Comparison of ENCODE assay signal across 20 mouse cellular contexts in genomic region chr19:26643936-26644335, GRCm38 (mm10). TPM values are rescaled to one million over a fixed set of nuclear protein-coding genes. Genes with fewer than 3 reads are reported as not detected.
DNase-seq lines count a peak whose midpoint lies in the region; ATAC-seq and TF ChIP-seq lines count a peak whose summit lies in the region.
"Had no signal": no experiment of that assay in that cellular context is flagged by ENCODE, and none has a peak within 500 bp of the region (broad histone marks: within the 10 kb centered on the region; RNA-seq: fewer than 3 reads in every experiment).

No protein-coding gene starts in this region.

- H3K27ac ChIP-seq in midbrain, embryonic 11.5 days (ENCODE audit: low read depth, low read length): no peak overlapping the region
- no peak overlapping the region for H3K27ac ChIP-seq in midbrain, embryonic 14.5 days (replicated peaks; ENCODE audit: low read depth, low read length)
- peak overlapping the region; percentile 83 for H3K27ac ChIP-seq in CH12.LX (ENCODE audit: insufficient read depth, low read depth)
- H3K27ac ChIP-seq: embryonic facial prominence, embryonic 13.5 days; forebrain, embryonic 12.5 days; heart, embryonic 15.5 days; hindbrain, embryonic 13.5 days; hindbrain, postnatal 0 days had no signal

- no peaks in the 10 kb centered on the region for H3K79me2 ChIP-seq in CH12.LX (replicated peaks; ENCODE audit: control insufficient read depth, extremely low read depth, insufficient read depth, poor library complexity, severe bottlenecking)

- no peaks in the 10 kb centered on the region for H3K27me3 ChIP-seq in midbrain, embryonic 11.5 days (ENCODE audit: control insufficient read depth, insufficient read depth, low read length)
- no peaks in the 10 kb centered on the region for H3K27me3 ChIP-seq in midbrain, embryonic 14.5 days (ENCODE audit: control insufficient read depth, insufficient read depth, low read length)
- no peaks in the 10 kb centered on the region for H3K27me3 ChIP-seq in CH12.LX (replicated peaks)
- H3K27me3 ChIP-seq: embryonic facial prominence, embryonic 13.5 days; forebrain, embryonic 12.5 days; heart, embryonic 15.5 days; hindbrain, embryonic 13.5 days had no signal

- dilution Hi-C loops in CH12.LX (cut with MboI; ENCODE audit: extremely low pct_ligation_motif_present, extremely low pct_unique_long_range_greater_than_20kb, low sequenced_read_pairs): no loop called here

- peak; percentile 70 for DNase-seq in midbrain, embryonic 11.5 days (ENCODE audit: low spot score, missing footprints)
- DNase-seq in midbrain, embryonic 14.5 days: no peak
- DNase-seq in CH12.LX (ENCODE audit: extremely low read depth): peak; percentile 51
- DNase-seq in right cerebral cortex, postnatal 36 days (ENCODE audit: low spot score in 2 of 2): no peak
- no peak for DNase-seq in Muller cell, postnatal 12 days (ENCODE audit: inconsistent ontology term)
- DNase-seq: adrenal gland, adult 8-10 months; adrenal gland, postnatal 36 days; cerebellum, adult 8-10 months; cerebellum, postnatal 25 days; gastrocnemius, postnatal 25 days; heart, adult 18-20 months; heart, postnatal 14 days had no signal

- no peaks in the 10 kb centered on the region for H3K36me3 ChIP-seq in midbrain, embryonic 11.5 days (ENCODE audit: control insufficient read depth, insufficient read depth, low read length)
- peaks cover 10% of the 10 kb centered on the region; the same call in 1 of the 2 replicates for H3K36me3 ChIP-seq in midbrain, embryonic 14.5 days (ENCODE audit: control insufficient read depth, insufficient read depth, low read length)
- peaks cover 11 to 49% of the 10 kb centered on the region in 2 experiments for H3K36me3 ChIP-seq in CH12.LX (replicated peaks in 1 of 2; ENCODE audit: control insufficient read depth in 1 of 2, insufficient read depth in 1 of 2, low read length in 1 of 2)
- H3K36me3 ChIP-seq: forebrain, embryonic 12.5 days had no signal

- in situ Hi-C loops in CH12.LX (cut with MboI; ENCODE audit: low pct_ligation_motif_present, low pct_unique_long_range_greater_than_20kb, low sequenced_read_pairs): no loop called here

- H3K9me3 ChIP-seq in midbrain, embryonic 11.5 days (ENCODE audit: control insufficient read depth, low read length): no peaks in the 10 kb centered on the region
- H3K9me3 ChIP-seq in midbrain, embryonic 14.5 days (ENCODE audit: control insufficient read depth, low read length): no peaks in the 10 kb centered on the region
- H3K9me3 ChIP-seq in CH12.LX (replicated peaks; ENCODE audit: low read length): no peaks in the 10 kb centered on the region
- H3K9me3 ChIP-seq: embryonic facial prominence, embryonic 13.5 days; forebrain, embryonic 12.5 days; heart, embryonic 15.5 days; hindbrain, embryonic 13.5 days had no signal

- TF ChIP-seq RAD21 in CH12.LX (IDR thresholded peaks at IDR 0.05; ENCODE audit: low read depth, low read length): no peak

- 72% methylated on average over 4 of the region's 4 CpGs for WGBS in midbrain, embryonic 11.5 days
- 78% methylated on average over 4 of the region's 4 CpGs for WGBS in midbrain, embryonic 14.5 days

- TF ChIP-seq POLR2A in CH12.LX (IDR thresholded peaks at IDR 0.05; ENCODE audit: low read depth, low read length): no peak

- ATAC-seq in midbrain, embryonic 11.5 days (ENCODE audit: low FRiP score): no peak
- no peak for ATAC-seq in midbrain, embryonic 14.5 days (ENCODE audit: low FRiP score, low TSS enrichment)
- ATAC-seq in megakaryocyte, adult 5-6 weeks (ENCODE audit: poor library complexity, severe bottlenecking): peak; percentile 63
- ATAC-seq: forebrain, embryonic 16.5 days; hindbrain, postnatal 0 days had no signal

- TF ChIP-seq CTCF in CH12.LX (conservative IDR thresholded peaks at IDR 0.05 in 1 of 2, IDR thresholded peaks at IDR 0.05 in 1 of 2; ENCODE audit: low read depth in 2 of 2, low read length in 2 of 2): no peak

- peaks cover 6% of the 10 kb centered on the region; the same call in 1 of the 2 replicates for H3K4me1 ChIP-seq in midbrain, embryonic 11.5 days (ENCODE audit: control insufficient read depth, insufficient read depth, low read length)
- no peaks in the 10 kb centered on the region for H3K4me1 ChIP-seq in midbrain, embryonic 14.5 days (ENCODE audit: control insufficient read depth, insufficient read depth, low read length)
- peaks cover 29 to 78% of the 10 kb centered on the region in 2 experiments for H3K4me1 ChIP-seq in CH12.LX (ENCODE audit: control insufficient read depth in 1 of 2, insufficient read depth in 2 of 2)
- H3K4me1 ChIP-seq: embryonic facial prominence, embryonic 13.5 days; hindbrain, embryonic 13.5 days had no signal

- H3K4me3 ChIP-seq in midbrain, embryonic 11.5 days (ENCODE audit: low read depth, low read length): no peak overlapping the region
- H3K4me3 ChIP-seq in midbrain, embryonic 14.5 days (replicated peaks; ENCODE audit: low read depth, low read length): no peak overlapping the region
- H3K4me3 ChIP-seq in CH12.LX (replicated peaks in 1 of 3; ENCODE audit: low read depth in 2 of 3, low read length in 2 of 3, poor library complexity in 1 of 3): peak overlapping the region in 1 of 3 experiments; percentile 44
- H3K4me3 ChIP-seq: embryonic facial prominence, embryonic 13.5 days; forebrain, embryonic 12.5 days; heart, embryonic 15.5 days; hindbrain, embryonic 13.5 days had no signal

- peak; percentile 81 for TF ChIP-seq EP300 in CH12.LX (IDR thresholded peaks at IDR 0.05; ENCODE audit: low read length)

- H3K9ac ChIP-seq in midbrain, embryonic 11.5 days (ENCODE audit: low read length): no peak overlapping the region
- no peak overlapping the region for H3K9ac ChIP-seq in midbrain, embryonic 14.5 days (replicated peaks; ENCODE audit: low read length)
- H3K9ac ChIP-seq in CH12.LX (ENCODE audit: insufficient read depth, low read depth): no peak overlapping the region
- H3K9ac ChIP-seq: embryonic facial prominence, embryonic 13.5 days; forebrain, embryonic 12.5 days; heart, embryonic 15.5 days; hindbrain, embryonic 13.5 days had no signal

- no peak overlapping the region for H3K4me2 ChIP-seq in midbrain, embryonic 11.5 days
- no peak overlapping the region for H3K4me2 ChIP-seq in midbrain, embryonic 14.5 days (ENCODE audit: low read length)
- H3K4me2 ChIP-seq in CH12.LX (ENCODE audit: insufficient read depth, low read depth, poor library complexity, severe bottlenecking): peak overlapping the region; percentile 35; the same call in 1 of the 2 replicates
- H3K4me2 ChIP-seq: embryonic facial prominence, embryonic 13.5 days; forebrain, embryonic 12.5 days; heart, embryonic 11.5 days; heart, embryonic 15.5 days; hindbrain, embryonic 13.5 days had no signal

TF ChIP-seq in CH12.LX, 34 proteins besides CTCF, POLR2A, EP300 and RAD21:
- TF ChIP-seq CHD2 (IDR thresholded peaks at IDR 0.05; ENCODE audit: low read length) (0 out of 2 replicates have a peak, but pooled peaks have one; percentile 15), MYC (IDR thresholded peaks at IDR 0.05; ENCODE audit: low read depth, low read length) (peak; percentile 64; the same call in 1 of the 2 replicates), POLR2AphosphoS2 (IDR thresholded peaks at IDR 0.05; ENCODE audit: low read depth, low read length) (no peak), RCOR1 (conservative IDR thresholded peaks at IDR 0.05; ENCODE audit: low read depth, low read length) (0 out of 2 replicates have a peak, but pooled peaks have one; percentile 37), ZMIZ1 (IDR thresholded peaks at IDR 0.05; ENCODE audit: low read depth, low read length) (no peak), MAX (IDR thresholded peaks at IDR 0.05; ENCODE audit: low read length) (0 out of 2 replicates have a peak, but pooled peaks have one; percentile 42), IRF4 (IDR thresholded peaks at IDR 0.05; ENCODE audit: low read depth, low read length) (peak; percentile 81), USF1 (IDR thresholded peaks at IDR 0.05; ENCODE audit: low read depth, low read length) (no peak), ETS1 (conservative IDR thresholded peaks at IDR 0.05; ENCODE audit: low read depth, low read length) (peak; percentile 63), BHLHE40 (IDR thresholded peaks at IDR 0.05; ENCODE audit: low read depth, low read length) (peak; percentile 95), TCF12 (IDR thresholded peaks at IDR 0.05; ENCODE audit: low read depth, low read length) (peak; percentile 44; the same call in 1 of the 2 replicates)

RNA-seq across cellular contexts. Expression of gene Smarca2, which starts 39.1 kb away (rescaled TPM):
- 29.2 and 36.4 TPM in 2 replicates for polyA plus RNA-seq in midbrain, embryonic 11.5 days (2014; fragmentation: Nextera tagmentation; extraction: Ambion mirVana)
- 140 and 144 TPM in 2 replicates for polyA plus RNA-seq in midbrain, embryonic 14.5 days (2014; fragmentation: Nextera tagmentation; extraction: Ambion mirVana)
- total RNA-seq in CH12.LX (2012; rRNA removed): 17.8 and 21.8 TPM in 2 replicates
- 14.8 and 19.4 TPM in 2 replicates for total RNA-seq in CH12.LX (2014; rRNA removed)
- polyA plus RNA-seq in CH12.LX (2012; ENCODE audit: insufficient read length, low read depth): 46.8 and 47.1 TPM in 2 replicates
- 49.8 and 63.8 TPM in 2 replicates for total RNA-seq in megakaryocyte, adult 5-6 weeks (2015)
- 49.6 and 51.4 TPM in 2 replicates for total RNA-seq in megakaryocyte, adult 5-6 weeks (2017)

Comparison
In these comparisons a context has a peak if more than half of its experiments do, and no peak if none do; other contexts are left out.
1. DNase-seq: peak in midbrain, embryonic 11.5 days (single experiment) and CH12.LX (single experiment); none in midbrain, embryonic 14.5 days (single experiment), right cerebral cortex, postnatal 36 days (0 of 2) and Muller cell, postnatal 12 days (single experiment).